Mouse (Mus musculus) kidney, adult 2 months (tissue): ENCODE measurements at regions not wholly inside any gene's neighbourhood (a gene's known extent, or its start where the extent isn't known, plus 50 kb on each side); places are given as distances from the start of the nearest gene placed in this dataset.

Experiments
- DNase-seq: peaks from one replicate; pipeline ENCODE4 v3.0.0; 2021
- H3K27ac ChIP-seq: fragments of 200-500 bp; 2 replicates; pipeline ENCODE4 v1.5.1; 2012; ENCODE audit warnings: low read depth, low read length, control low read depth, inconsistent platforms; ENCODE audit not compliant: insufficient read depth
- H3K27me3 ChIP-seq: fragments of 200-500 bp; replicated peaks from 2 replicates; pipeline ENCODE4 v1.6.1; 2012; ENCODE audit warnings: mild to moderate bottlenecking, moderate library complexity, low read length, inconsistent platforms; ENCODE audit not compliant: control insufficient read depth, insufficient read depth
- H3K36me3 ChIP-seq: fragments of 200-500 bp; 2 replicates; pipeline ENCODE4 v1.6.1; 2012; ENCODE audit warnings: mild to moderate bottlenecking, moderate library complexity, low read length, inconsistent platforms; ENCODE audit not compliant: control insufficient read depth, insufficient read depth
- H3K4me1 ChIP-seq: fragments of 200-500 bp; 2 replicates; pipeline ENCODE4 v1.6.1; 2011; ENCODE audit warnings: low read length; ENCODE audit not compliant: control insufficient read depth, insufficient read depth
- H3K4me3 ChIP-seq: fragments of 200-500 bp; 2 replicates; pipeline ENCODE4 v1.5.1; 2011; ENCODE audit warnings: mild to moderate bottlenecking, low read depth, low read length, control low read depth; ENCODE audit not compliant: insufficient read depth
- CTCF ChIP-seq: fragments of 200-500 bp; conservative IDR thresholded peaks from 2 replicates; pipeline ENCODE4 v1.5.1; 2011; ENCODE audit warnings: low read depth, mild to moderate bottlenecking, control low read depth, low read length, moderate library complexity, mixed read lengths; ENCODE audit not compliant: insufficient read depth, insufficient read length
- POLR2A ChIP-seq: fragments of 200-500 bp; IDR thresholded peaks from one replicate; pipeline ENCODE4 v1.6.1; 2011; ENCODE audit warnings: low read depth, low read length, control low read depth
- WGBS: fragments of 180-500 bp; shearing (Covaris S2); methylation state at CpG from one replicate; pipeline ENCODE4 v1.1.7; 2018; 5-methylcytosine and 5-hydroxymethylcytosine counted together

- no peak for TF ChIP-seq CTCF
- TF ChIP-seq POLR2A: no peak
- H3K4me3 ChIP-seq: no peak overlapping the region
- H3K4me1 ChIP-seq: no peaks in the 10 kb centered on the region
- peak; percentile 0 for DNase-seq
- no peaks in the 10 kb centered on the region for H3K27me3 ChIP-seq
- WGBS: 20% methylated on average over 2 of the region's 2 CpGs
- H3K27ac ChIP-seq: no peak overlapping the region
- H3K36me3 ChIP-seq: no peaks in the 10 kb centered on the region
These were observed 407.6 kb downstream of the Dync2h1 start for GRCm38 (mm10) chr9:6776671-6777070.

GRCm38 (mm10) chr9:6741478-6741877 is 442.8 kb downstream of the Dync2h1 start:
- Histone ChIP-seq H3K36me3 (no peaks in the 10 kb centered on the region), H3K4me3 (no peak overlapping the region), H3K4me1 (no peaks in the 10 kb centered on the region), H3K27me3 (no peaks in the 10 kb centered on the region), H3K27ac (no peak overlapping the region)
- 80% methylated on average over 1 of the region's 1 CpGs for WGBS
- no peak for DNase-seq
- TF ChIP-seq POLR2A (no peak), CTCF (no peak)

DNA sequence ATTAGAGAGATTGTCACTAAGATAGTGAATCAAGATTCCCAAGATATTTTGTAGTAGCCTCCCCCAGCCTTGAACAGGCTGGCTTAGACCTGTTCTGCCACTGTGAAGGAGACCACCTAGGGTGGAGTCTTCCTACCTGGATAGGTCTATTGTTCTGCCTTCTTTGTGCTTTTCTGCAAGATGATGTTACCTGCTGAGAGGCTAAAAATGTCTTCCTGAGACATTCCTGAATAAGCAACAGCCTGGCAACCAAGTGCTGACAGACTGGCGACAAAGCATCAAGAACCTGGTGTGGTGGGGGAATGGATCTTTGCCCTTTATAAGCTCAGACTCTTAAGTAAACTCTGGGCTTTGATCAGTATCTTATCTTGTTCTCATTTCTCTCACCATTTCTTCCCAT is 447.8 kb downstream of the Dync2h1 start:
- no peak for DNase-seq
- Histone ChIP-seq H3K36me3 (no peaks in the 10 kb centered on the region), H3K27ac (no peak overlapping the region), H3K27me3 (no peaks in the 10 kb centered on the region), H3K4me3 (no peak overlapping the region), H3K4me1 (no peaks in the 10 kb centered on the region)
- no peak for TF ChIP-seq POLR2A
- no peak for TF ChIP-seq CTCF
- 86% methylated on average over 1 of the region's 1 CpGs for WGBS

DNA sequence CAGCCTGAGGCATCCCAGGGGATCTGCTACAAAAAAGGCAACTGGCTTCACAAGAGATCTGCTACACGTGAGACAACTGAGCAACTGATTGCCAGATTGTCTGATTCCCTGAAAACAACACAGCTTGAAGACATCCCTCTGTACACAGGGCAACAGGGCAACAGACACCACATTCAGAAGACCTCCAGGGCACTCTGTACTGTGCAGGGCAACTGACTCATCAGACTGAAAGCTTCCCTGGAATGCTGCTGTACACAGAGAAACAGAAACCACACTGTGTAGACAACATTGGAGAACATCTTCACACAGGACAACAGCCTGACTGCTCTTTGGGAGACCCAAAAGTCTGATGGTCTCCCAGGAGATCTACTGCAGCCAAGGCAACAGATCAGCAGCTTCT is 456.8 kb upstream of the Ddi1 start:
- H3K4me3 ChIP-seq: no peak overlapping the region
- no peaks in the 10 kb centered on the region for H3K4me1 ChIP-seq
- 36% methylated on average over 1 of the region's 1 CpGs for WGBS
- no peaks in the 10 kb centered on the region for H3K36me3 ChIP-seq
- DNase-seq: no peak
- TF ChIP-seq CTCF (no peak), POLR2A (no peak)
- no peak overlapping the region for H3K27ac ChIP-seq
- no peaks in the 10 kb centered on the region for H3K27me3 ChIP-seq

DNA sequence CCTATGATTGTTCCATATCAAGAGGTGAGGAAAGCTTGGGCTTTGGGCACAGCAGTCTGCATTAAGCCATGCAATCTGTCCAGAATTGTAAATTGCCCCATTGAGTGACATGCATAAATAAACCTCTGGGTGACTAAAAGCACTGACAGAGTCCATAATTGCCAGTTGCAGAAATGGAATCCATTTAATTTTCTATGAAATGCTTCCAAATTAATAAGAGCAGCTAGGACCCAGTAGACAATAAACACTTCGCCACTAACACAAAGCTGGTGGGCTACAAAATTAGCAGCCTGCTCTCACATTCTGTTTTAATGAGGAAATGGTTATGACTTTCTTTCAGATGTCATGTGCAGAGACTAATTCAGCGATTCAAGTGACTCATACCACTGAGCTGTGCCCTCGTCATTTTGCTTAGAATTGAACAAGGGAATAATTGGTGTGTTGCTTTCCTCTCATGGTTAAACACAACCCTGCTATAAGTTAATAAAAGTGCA is 407.6 kb upstream of the Ddi1 start:
- Histone ChIP-seq H3K36me3 (no peaks in the 10 kb centered on the region), H3K4me1 (no peaks in the 10 kb centered on the region), H3K27me3 (no peaks in the 10 kb centered on the region; the same call in 1 of the 2 replicates), H3K4me3 (no peak overlapping the region), H3K27ac (no peak overlapping the region)
- WGBS: 67% methylated on average over 3 of the region's 3 CpGs
- no peak for DNase-seq
- TF ChIP-seq CTCF (no peak), POLR2A (no peak)

DNA sequence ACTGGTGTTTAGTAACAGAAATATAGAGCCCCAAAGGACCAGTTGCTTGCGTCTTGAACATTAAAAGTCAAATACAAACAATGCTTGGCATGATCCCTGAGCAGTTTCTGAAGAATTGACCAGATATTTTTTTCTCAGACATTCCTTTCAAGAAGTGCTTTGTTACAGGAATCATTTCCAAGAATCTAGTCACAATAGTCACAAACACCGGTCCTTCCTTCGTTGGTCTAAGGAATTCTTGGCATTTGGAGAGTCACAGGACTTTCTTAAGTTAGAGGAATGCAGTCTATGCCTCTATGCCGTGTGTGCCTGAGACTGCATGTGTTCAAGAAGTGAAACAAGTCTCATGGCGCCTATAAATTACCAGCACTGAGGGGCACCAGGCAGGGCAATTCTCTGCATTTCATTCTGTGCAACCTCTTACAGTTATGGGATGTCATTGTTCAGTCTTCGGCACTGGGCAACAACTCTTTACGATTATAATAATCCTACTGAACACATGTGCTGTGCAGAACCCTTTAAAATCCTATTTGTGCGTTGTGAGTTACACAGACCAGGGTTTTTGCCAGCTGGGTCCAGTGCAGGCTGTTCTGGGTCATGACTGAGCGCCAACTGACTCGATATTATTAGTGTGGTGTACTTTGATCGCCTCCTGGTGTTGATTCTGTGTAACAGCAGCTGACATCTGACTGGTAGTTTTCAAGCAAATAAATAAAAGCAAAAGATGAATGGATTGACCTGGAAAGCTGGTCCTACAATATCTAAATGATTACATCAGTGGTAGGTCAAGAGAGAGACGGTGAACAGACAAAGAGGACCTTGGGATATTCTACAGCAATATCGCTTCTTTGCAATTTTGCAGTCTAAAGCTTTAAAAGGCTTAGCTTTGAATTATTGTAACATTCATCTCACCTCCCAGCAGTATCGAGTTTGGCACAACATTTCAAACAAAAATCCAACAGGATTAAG is 398.6 kb upstream of the Ddi1 start:
- no peak overlapping the region for H3K27ac ChIP-seq
- TF ChIP-seq CTCF: peak; percentile 57
- TF ChIP-seq POLR2A: no peak
- no peak overlapping the region for H3K4me3 ChIP-seq
- WGBS: 23% methylated on average over 14 of the region's 14 CpGs
- peaks cover 4% of the 10 kb centered on the region; the same call in 1 of the 2 replicates for H3K4me1 ChIP-seq
- DNase-seq: peak; percentile 86
- H3K36me3 ChIP-seq: no peaks in the 10 kb centered on the region
- no peaks in the 10 kb centered on the region for H3K27me3 ChIP-seq

DNA sequence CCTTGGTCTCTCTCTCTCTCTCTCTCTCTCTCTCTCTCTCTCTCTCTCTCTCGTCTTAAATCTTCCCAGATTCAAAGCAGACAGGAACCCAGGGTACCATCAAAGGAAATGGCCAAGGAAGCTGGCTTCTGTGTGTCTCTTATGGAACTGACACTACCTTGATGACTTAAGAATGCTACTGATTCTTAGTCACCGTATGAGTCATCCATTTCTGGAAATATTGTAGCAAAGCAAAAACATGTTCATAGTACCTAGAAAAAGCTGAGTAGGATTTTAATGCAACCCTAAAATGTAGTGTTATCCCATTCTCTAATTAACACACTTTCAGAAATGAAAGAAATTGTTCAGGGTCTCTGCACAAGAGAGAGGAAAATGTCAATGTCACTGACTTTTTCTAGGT is 396.0 kb upstream of the Ddi1 start:
- Histone ChIP-seq H3K27ac (no peak overlapping the region), H3K4me1 (peaks cover 4% of the 10 kb centered on the region; the same call in 1 of the 2 replicates), H3K27me3 (no peaks in the 10 kb centered on the region), H3K36me3 (no peaks in the 10 kb centered on the region), H3K4me3 (no peak overlapping the region)
- WGBS: 71% methylated on average over 2 of the region's 2 CpGs
- DNase-seq: no peak
- no peak for TF ChIP-seq POLR2A
- no peak for TF ChIP-seq CTCF
